Mouse (Mus musculus) 3134 (cell line): ENCODE measurements around the gene Zfp653.

ENCODE experiments used
- DNase-seq: peaks from one replicate; pipeline ENCODE4 v3.0.0-alpha.2; 2011; ENCODE audit warnings: low spot score; ENCODE audit not compliant: insufficient read length; ENCODE audit errors: extremely low read depth

Zfp653 gene

GRCm38 (mm10) chr9:22035300-22036044 lies 35.7 kb downstream of the Zfp653 start:
- no peak for DNase-seq

DNA sequence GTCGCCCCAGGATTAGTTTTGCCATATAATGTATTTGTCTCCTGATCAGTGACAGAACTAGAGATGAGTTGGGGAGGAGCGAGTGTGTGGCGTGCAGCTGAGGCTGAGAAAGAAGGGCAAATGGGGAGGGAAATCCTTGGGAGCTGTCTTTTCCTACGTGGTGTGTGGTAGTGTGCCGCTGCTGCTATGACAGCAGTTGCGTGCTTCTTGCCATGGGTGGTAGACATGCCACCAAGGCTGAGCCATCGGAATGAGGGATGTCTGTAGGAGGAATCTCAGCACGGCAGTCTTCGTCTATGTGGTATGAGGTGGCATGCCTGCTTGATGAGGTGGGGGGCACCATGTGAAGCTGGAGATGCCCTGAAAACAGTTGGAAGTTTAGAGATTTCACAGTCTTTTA lies 40.8 kb downstream of the Zfp653 start:
- no peak for DNase-seq

GRCm38 (mm10) chr9:22028467-22028866 lies 42.7 kb downstream of the Zfp653 start:
- no peak for DNase-seq

DNA sequence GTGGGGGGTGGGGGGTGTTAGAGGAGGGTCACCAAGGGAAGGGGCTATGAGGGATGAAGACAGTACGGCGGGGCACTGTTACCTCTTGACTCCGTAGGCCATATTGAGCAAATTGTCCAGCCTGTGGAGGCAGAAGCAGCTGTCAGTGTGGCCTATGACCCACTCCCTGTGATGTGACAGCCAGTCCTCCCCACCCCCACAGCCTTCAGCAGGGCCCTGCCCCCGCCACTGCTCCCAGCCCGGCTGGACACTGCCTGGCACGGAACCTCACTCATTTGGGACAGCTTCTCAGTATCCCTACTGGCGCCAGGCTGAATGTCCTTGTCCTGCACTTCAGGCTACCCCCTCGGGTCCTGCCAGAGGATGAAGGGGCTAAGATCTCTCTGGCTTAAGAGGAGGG lies 46.6 kb downstream of the Zfp653 start:
- DNase-seq, result no peak

DNA sequence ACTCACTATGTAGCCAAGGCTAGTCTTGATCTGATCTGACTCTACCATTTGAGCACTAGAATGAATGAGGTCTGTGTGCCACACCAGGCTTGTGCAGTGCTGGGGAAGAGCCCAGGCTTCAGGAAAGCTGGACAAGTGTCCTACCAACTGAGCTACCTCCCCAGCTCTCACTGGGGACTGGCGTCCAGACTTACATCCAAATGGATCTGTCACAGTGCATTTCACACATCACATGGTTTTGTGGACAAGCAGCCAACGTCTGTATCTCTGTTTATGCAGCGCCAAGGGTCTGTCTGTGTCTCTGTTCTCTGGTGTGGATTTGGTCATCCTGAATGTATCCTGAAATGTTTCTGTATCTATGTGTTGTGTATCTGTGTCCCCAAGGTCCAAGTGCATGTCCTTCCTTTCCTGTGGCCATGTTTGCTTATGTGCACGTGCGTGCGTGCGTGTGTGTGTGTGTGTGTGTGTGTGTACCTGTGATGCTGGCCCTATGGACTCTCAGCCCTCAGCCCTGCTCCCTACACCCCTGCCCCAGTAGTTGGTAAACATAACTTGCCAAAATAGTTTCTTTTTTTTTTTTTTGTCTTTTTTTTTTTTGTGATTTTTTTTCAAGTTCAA lies 53.9 kb downstream of the Zfp653 start:
- DNase-seq, result no peak

GRCm38 (mm10) chr9:22016245-22016644 lies 54.9 kb downstream of the Zfp653 start:
- no peak for DNase-seq

- DNase-seq, result no peak
Measured at GRCm38 (mm10) chr9:22012731-22013130, 58.4 kb downstream of the Zfp653 start.

DNA sequence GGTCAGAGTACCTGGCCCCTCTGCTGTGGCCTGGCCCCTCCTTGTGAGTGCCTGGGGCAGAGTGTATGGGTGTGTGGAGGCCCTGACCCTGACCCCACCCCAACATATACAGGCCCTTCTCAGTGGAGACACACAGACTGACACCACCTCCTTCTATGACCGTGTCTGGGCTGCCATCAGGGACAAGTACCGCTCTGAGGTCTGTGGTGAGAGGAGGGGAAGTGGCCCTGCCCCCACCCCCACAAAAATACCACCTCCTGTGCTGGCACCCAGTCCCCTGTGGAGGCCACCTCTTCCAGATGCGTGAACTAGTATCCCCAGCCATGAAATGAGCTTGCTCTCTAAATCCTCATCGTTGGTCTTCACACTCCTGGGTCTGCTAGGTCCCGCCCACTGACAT lies 60.1 kb downstream of the Zfp653 start:
- no peak for DNase-seq
